Mouse (Mus musculus) stomach, postnatal 0 days (tissue): ENCODE results near the gene Mepe.

ENCODE experiments used
- CTCF ChIP-seq: IDR thresholded peaks from 2 replicates; pipeline ENCODE4 v1.5.1; 2016; ENCODE audit warnings: antibody characterized with exemption, low read depth, mild to moderate bottlenecking, moderate library complexity
- EP300 ChIP-seq: optimal IDR thresholded peaks from 2 replicates; pipeline ENCODE3; 2016; ENCODE audit warnings: antibody characterized with exemption

DNA sequence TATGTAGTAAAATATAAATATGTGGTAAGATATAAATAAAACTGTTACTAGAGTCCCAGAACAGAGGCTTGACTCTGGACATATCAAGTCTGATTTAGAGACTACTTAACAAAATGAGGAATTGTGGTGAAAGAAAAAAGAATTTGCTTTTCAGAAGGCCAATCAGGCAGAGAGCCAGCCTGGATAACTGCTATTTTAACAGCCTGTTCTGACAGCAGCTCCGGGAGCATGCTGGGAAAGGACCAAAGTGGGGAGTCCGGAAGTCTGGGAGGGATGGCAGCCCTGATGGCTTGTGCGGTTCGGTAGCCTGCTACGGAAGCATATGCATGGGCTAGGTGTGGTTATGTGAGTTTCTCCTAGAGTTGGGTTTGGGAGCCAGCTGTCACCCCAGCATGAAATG lies 45.5 kb downstream of the Mepe start:
- TF ChIP-seq CTCF = no peak
- TF ChIP-seq EP300 = no peak
